Mouse (Mus musculus): ENCODE data around the gene Gm37240. TPM values are rescaled to one million over a fixed set of nuclear protein-coding genes. Genes with fewer than 3 reads are reported as not detected.

Gene Gm37240
- polyA plus RNA-seq, 1 experiment from 2014 or later = 0.52 TPM

GRCm38 (mm10) chr3:85514700-85515099, 372.6 kb downstream of the Gm37240 start:
- Histone ChIP-seq H3K4me2 (replicated peaks; ENCODE audit: low read depth, low read length) (no peak overlapping the region), H3K27ac (ENCODE audit: low read depth, low read length) (no peak overlapping the region), H3K9me3 (ENCODE audit: control insufficient read depth, low read length) (no peaks in the 10 kb centered on the region), H3K9ac (ENCODE audit: low read depth, low read length) (no peak overlapping the region), H3K4me3 (ENCODE audit: low read depth, low read length) (no peak overlapping the region), H3K27me3 (ENCODE audit: control insufficient read depth, insufficient read depth, low read length) (no peaks in the 10 kb centered on the region), H3K4me1 (replicated peaks; ENCODE audit: control insufficient read depth, insufficient read depth, low read length) (no peaks in the 10 kb centered on the region), H3K36me3 (ENCODE audit: control insufficient read depth, insufficient read depth, low read length) (no peaks in the 10 kb centered on the region)
- 79% methylated on average over 11 of the region's 11 CpGs for WGBS
- DNase-seq (ENCODE audit: low spot score) (no peak), ATAC-seq (ENCODE audit: low FRiP score) (no peak)

GRCm38 (mm10) chr3:85508717-85509279, 378.5 kb downstream of the Gm37240 start:
- no peak overlapping the region for H3K9ac ChIP-seq (ENCODE audit: low read depth, low read length)
- H3K36me3 ChIP-seq (ENCODE audit: control insufficient read depth, insufficient read depth, low read length) = no peaks in the 10 kb centered on the region
- H3K27ac ChIP-seq (ENCODE audit: low read depth, low read length) = no peak overlapping the region
- H3K9me3 ChIP-seq (ENCODE audit: control insufficient read depth, low read length) = no peaks in the 10 kb centered on the region
- H3K4me1 ChIP-seq (replicated peaks; ENCODE audit: control insufficient read depth, insufficient read depth, low read length) = no peaks in the 10 kb centered on the region
- H3K4me2 ChIP-seq (replicated peaks; ENCODE audit: low read depth, low read length) = no peak overlapping the region
- no peak overlapping the region for H3K4me3 ChIP-seq (ENCODE audit: low read depth, low read length)
- DNase-seq (ENCODE audit: low spot score) (no peak), ATAC-seq (ENCODE audit: low FRiP score) (no peak)
- 88% methylated on average over 5 of the region's 5 CpGs for WGBS
- H3K27me3 ChIP-seq (ENCODE audit: control insufficient read depth, insufficient read depth, low read length) = no peaks in the 10 kb centered on the region

- no peaks in the 10 kb centered on the region for H3K4me1 ChIP-seq (replicated peaks; ENCODE audit: control insufficient read depth, insufficient read depth, low read length)
- H3K4me3 ChIP-seq (ENCODE audit: low read depth, low read length) = no peak overlapping the region
- no peaks in the 10 kb centered on the region for H3K9me3 ChIP-seq (ENCODE audit: control insufficient read depth, low read length)
- DNase-seq (ENCODE audit: low spot score) (no peak), ATAC-seq (ENCODE audit: low FRiP score) (no peak)
- no peak overlapping the region for H3K9ac ChIP-seq (ENCODE audit: low read depth, low read length)
- no peak overlapping the region for H3K27ac ChIP-seq (ENCODE audit: low read depth, low read length)
- H3K4me2 ChIP-seq (replicated peaks; ENCODE audit: low read depth, low read length) = no peak overlapping the region
- H3K36me3 ChIP-seq (ENCODE audit: control insufficient read depth, insufficient read depth, low read length) = no peaks in the 10 kb centered on the region
- 69% methylated on average over 3 of the region's 3 CpGs for WGBS
- no peaks in the 10 kb centered on the region for H3K27me3 ChIP-seq (ENCODE audit: control insufficient read depth, insufficient read depth, low read length)
Measured at GRCm38 (mm10) chr3:85500096-85500495, 387.2 kb downstream of the Gm37240 start.

- Histone ChIP-seq H3K9me3 (ENCODE audit: control insufficient read depth, low read length) (no peaks in the 10 kb centered on the region), H3K4me3 (ENCODE audit: low read depth, low read length) (no peak overlapping the region), H3K27ac (ENCODE audit: low read depth, low read length) (no peak overlapping the region), H3K4me2 (replicated peaks; ENCODE audit: low read depth, low read length) (no peak overlapping the region), H3K9ac (ENCODE audit: low read depth, low read length) (no peak overlapping the region), H3K27me3 (ENCODE audit: control insufficient read depth, insufficient read depth, low read length) (no peaks in the 10 kb centered on the region), H3K4me1 (replicated peaks; ENCODE audit: control insufficient read depth, insufficient read depth, low read length) (no peaks in the 10 kb centered on the region), H3K36me3 (ENCODE audit: control insufficient read depth, insufficient read depth, low read length) (no peaks in the 10 kb centered on the region)
- ATAC-seq (ENCODE audit: low FRiP score) (no peak), DNase-seq (ENCODE audit: low spot score) (no peak)
- 75% methylated on average over 4 of the region's 4 CpGs for WGBS
Measured at GRCm38 (mm10) chr3:85496146-85496545, 391.2 kb downstream of the Gm37240 start.

- Histone ChIP-seq H3K9ac (ENCODE audit: low read depth, low read length) (no peak overlapping the region), H3K9me3 (ENCODE audit: control insufficient read depth, low read length) (no peaks in the 10 kb centered on the region), H3K4me3 (ENCODE audit: low read depth, low read length) (no peak overlapping the region), H3K36me3 (ENCODE audit: control insufficient read depth, insufficient read depth, low read length) (no peaks in the 10 kb centered on the region), H3K27me3 (ENCODE audit: control insufficient read depth, insufficient read depth, low read length) (no peaks in the 10 kb centered on the region), H3K27ac (ENCODE audit: low read depth, low read length) (no peak overlapping the region), H3K4me2 (replicated peaks; ENCODE audit: low read depth, low read length) (no peak overlapping the region), H3K4me1 (replicated peaks; ENCODE audit: control insufficient read depth, insufficient read depth, low read length) (no peaks in the 10 kb centered on the region)
- DNase-seq (ENCODE audit: low spot score) (no peak), ATAC-seq (ENCODE audit: low FRiP score) (no peak)
- WGBS = 87% methylated on average over 8 of the region's 8 CpGs
Measured at GRCm38 (mm10) chr3:85493796-85494195, 393.5 kb downstream of the Gm37240 start.

- no peak overlapping the region for H3K4me3 ChIP-seq (ENCODE audit: low read depth, low read length)
- 94% methylated on average over 3 of the region's 3 CpGs for WGBS
- no peaks in the 10 kb centered on the region for H3K4me1 ChIP-seq (replicated peaks; ENCODE audit: control insufficient read depth, insufficient read depth, low read length)
- no peak overlapping the region for H3K9ac ChIP-seq (ENCODE audit: low read depth, low read length)
- no peaks in the 10 kb centered on the region for H3K36me3 ChIP-seq (ENCODE audit: control insufficient read depth, insufficient read depth, low read length)
- DNase-seq (ENCODE audit: low spot score) (no peak), ATAC-seq (ENCODE audit: low FRiP score) (no peak)
- no peaks in the 10 kb centered on the region for H3K9me3 ChIP-seq (ENCODE audit: control insufficient read depth, low read length)
- H3K4me2 ChIP-seq (replicated peaks; ENCODE audit: low read depth, low read length) = no peak overlapping the region
- no peak overlapping the region for H3K27ac ChIP-seq (ENCODE audit: low read depth, low read length)
- H3K27me3 ChIP-seq (ENCODE audit: control insufficient read depth, insufficient read depth, low read length) = no peaks in the 10 kb centered on the region
Measured at GRCm38 (mm10) chr3:85490204-85490603, 397.1 kb downstream of the Gm37240 start.

- Histone ChIP-seq H3K27me3 (ENCODE audit: control insufficient read depth, insufficient read depth, low read length) (no peaks in the 10 kb centered on the region), H3K4me2 (replicated peaks; ENCODE audit: low read depth, low read length) (no peak overlapping the region), H3K4me1 (replicated peaks; ENCODE audit: control insufficient read depth, insufficient read depth, low read length) (no peaks in the 10 kb centered on the region), H3K27ac (ENCODE audit: low read depth, low read length) (no peak overlapping the region), H3K4me3 (ENCODE audit: low read depth, low read length) (no peak overlapping the region), H3K9ac (ENCODE audit: low read depth, low read length) (no peak overlapping the region), H3K36me3 (ENCODE audit: control insufficient read depth, insufficient read depth, low read length) (no peaks in the 10 kb centered on the region), H3K9me3 (ENCODE audit: control insufficient read depth, low read length) (no peaks in the 10 kb centered on the region)
- ATAC-seq (ENCODE audit: low FRiP score) = no peak
- WGBS = 77% methylated on average over 6 of the region's 6 CpGs
- no peak for DNase-seq (ENCODE audit: low spot score)
Measured at GRCm38 (mm10) chr3:85487379-85487778, 399.9 kb downstream of the Gm37240 start.

- no peak overlapping the region for H3K4me3 ChIP-seq (ENCODE audit: low read depth, low read length)
- H3K27me3 ChIP-seq (ENCODE audit: control insufficient read depth, insufficient read depth, low read length) = no peaks in the 10 kb centered on the region
- DNase-seq (ENCODE audit: low spot score) = no peak
- no peak overlapping the region for H3K9ac ChIP-seq (ENCODE audit: low read depth, low read length)
- no peak overlapping the region for H3K4me2 ChIP-seq (replicated peaks; ENCODE audit: low read depth, low read length)
- no peaks in the 10 kb centered on the region for H3K4me1 ChIP-seq (replicated peaks; ENCODE audit: control insufficient read depth, insufficient read depth, low read length)
- H3K36me3 ChIP-seq (ENCODE audit: control insufficient read depth, insufficient read depth, low read length) = no peaks in the 10 kb centered on the region
- H3K27ac ChIP-seq (ENCODE audit: low read depth, low read length) = no peak overlapping the region
- no peak for ATAC-seq (ENCODE audit: low FRiP score)
- 65% methylated on average over 3 of the region's 3 CpGs for WGBS
- H3K9me3 ChIP-seq (ENCODE audit: control insufficient read depth, low read length) = no peaks in the 10 kb centered on the region
Measured at GRCm38 (mm10) chr3:85485536-85486190, 401.7 kb downstream of the Gm37240 start.

GRCm38 (mm10) chr3:85482636-85483035, 404.7 kb downstream of the Gm37240 start:
- Histone ChIP-seq H3K9ac (ENCODE audit: low read depth, low read length) (no peak overlapping the region), H3K4me3 (ENCODE audit: low read depth, low read length) (no peak overlapping the region), H3K36me3 (ENCODE audit: control insufficient read depth, insufficient read depth, low read length) (no peaks in the 10 kb centered on the region), H3K4me1 (replicated peaks; ENCODE audit: control insufficient read depth, insufficient read depth, low read length) (no peaks in the 10 kb centered on the region), H3K4me2 (replicated peaks; ENCODE audit: low read depth, low read length) (no peak overlapping the region), H3K27ac (ENCODE audit: low read depth, low read length) (no peak overlapping the region), H3K9me3 (ENCODE audit: control insufficient read depth, low read length) (no peaks in the 10 kb centered on the region), H3K27me3 (ENCODE audit: control insufficient read depth, insufficient read depth, low read length) (no peaks in the 10 kb centered on the region)
- 66% methylated on average over 5 of the region's 5 CpGs for WGBS
- ATAC-seq (ENCODE audit: low FRiP score) (no peak), DNase-seq (ENCODE audit: low spot score) (no peak)

All from hindbrain, embryonic 11.5 days (tissue).